Mouse (Mus musculus) adrenal gland, postnatal 36 days (tissue): Measurements from ENCODE around the gene Exd1. TPM values are rescaled to one million over a fixed set of nuclear protein-coding genes. Genes with fewer than 3 reads are reported as not detected.

ENCODE experiments used
- DNase-seq, 2 experiments: peaks; one replicate each; pipeline ENCODE4 v3.0.0; 2021; ENCODE audit warnings: mixed read lengths in 1 of 2
- long read RNA-seq, 2 experiments: library from polyadenylated mRNA; stranded (forward); transcript quantifications; one replicate each; pipeline ENCODE4 v2.0.0; 2021; ENCODE audit warnings: borderline sequencing depth in 2 of 2
- total RNA-seq, 2 experiments: library from RNA; stranded (reverse); gene quantifications; 2 replicates each; pipeline ENCODE4 v1.2.3; 2021

Exd1 gene
- total RNA-seq = 1 to 10 TPM; 1.6 to 2.0 TPM
- long read RNA-seq, experiment 1, partial matches to known transcripts = 1 of 1 reads
- long read RNA-seq, experiment 1, other reads (novel, unspliced or antisense) = 0 of 1 reads
- long read RNA-seq, experiment 2 = 0 reads

DNA sequence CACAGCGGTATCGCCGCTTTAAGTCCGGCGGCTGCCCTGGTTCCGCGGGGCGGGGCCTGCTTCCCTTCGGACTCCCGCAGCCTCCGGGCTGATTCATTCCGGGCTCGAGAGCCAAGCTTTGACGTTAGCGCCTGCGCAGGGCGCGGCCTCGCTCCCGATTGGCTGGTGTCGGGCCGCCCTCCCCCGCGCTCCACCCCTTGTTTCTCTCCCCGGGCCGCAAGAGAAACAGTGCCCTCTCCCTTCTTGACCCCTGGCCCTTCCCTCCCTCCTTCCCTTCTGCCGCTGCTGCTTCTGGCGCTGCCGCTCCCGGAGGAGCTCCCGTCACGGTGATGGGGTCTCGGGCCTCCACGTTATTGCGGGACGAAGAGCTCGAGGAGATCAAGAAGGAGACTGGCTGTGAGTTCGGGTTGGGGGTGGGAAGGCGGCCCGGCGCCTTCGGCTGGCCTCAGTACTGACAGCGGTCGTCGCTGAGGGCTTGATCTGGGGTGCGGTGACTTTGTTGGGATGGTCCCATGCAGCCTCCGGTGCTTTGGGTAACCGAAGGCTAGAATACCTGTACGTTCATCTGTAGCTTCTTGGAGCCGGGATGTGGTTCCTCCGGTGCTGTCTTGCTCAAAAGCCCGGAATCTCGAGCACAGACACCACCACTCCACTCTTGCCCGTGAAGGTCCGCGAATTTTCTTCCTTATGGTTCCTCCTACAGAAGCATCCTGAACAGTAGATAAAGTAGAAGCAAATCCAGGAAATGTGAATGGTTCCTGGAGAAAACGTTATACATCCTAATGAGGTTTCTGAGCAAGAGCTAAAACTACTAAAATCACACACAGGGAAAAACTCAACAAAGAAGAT, at the start of gene Exd1, which contains the start of gene Chp1:
TSS of gene Exd1 (minus strand) at position 106 of the 849 bp plus-strand sequence.
TSS of gene Chp1 (plus strand) at position 176 of the 849 bp plus-strand sequence.
- peak; percentile 100 for DNase-seq

DNA sequence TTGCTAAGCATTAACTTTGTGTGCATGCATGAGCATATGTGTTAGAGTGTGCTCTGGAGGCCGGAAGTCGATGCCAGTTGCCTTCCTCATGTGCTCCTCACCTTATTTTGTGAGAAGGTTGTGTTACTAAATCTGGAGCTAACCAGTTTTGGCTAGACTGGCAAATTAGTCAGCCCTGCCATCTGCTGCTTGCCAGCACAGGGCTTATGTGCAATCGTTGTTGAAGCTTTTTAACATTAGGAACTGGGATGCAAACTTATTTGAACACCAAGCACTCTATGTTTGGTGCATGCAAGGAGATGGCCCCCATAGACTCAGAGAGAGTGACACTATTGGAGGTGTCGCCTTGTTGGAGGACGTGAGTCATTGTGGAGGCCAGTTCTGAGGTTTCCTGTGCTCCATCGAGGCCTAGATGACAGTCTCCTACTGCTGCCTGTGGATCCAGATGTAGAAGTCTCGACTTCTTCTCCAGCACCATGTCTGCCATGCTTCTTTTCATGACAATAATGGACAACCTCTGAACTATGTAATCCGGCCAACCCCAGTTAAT, 49.4 kb upstream of the Exd1 start:
- peak; percentile 22 to 36 for DNase-seq

DNA sequence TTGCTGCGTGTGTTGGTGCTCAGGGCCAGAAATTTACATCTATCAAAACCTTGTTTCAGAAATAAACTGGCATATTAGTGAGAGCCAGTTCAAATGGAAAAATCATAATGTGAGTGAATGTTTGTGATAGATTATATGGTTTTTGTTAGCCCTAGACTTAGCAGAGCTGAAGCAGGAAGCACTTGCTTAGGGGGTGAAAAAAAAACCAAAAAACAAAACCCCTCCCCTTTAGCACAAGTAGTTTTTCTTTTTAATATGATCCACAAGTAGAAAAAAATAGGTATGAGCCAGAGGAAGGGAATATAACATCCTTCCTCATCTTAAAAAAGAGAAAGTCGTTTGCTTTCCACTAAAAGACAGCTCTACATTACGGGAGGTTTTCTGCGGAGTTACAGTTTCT, 47.9 kb upstream of the Exd1 start:
- no peak for DNase-seq

DNA sequence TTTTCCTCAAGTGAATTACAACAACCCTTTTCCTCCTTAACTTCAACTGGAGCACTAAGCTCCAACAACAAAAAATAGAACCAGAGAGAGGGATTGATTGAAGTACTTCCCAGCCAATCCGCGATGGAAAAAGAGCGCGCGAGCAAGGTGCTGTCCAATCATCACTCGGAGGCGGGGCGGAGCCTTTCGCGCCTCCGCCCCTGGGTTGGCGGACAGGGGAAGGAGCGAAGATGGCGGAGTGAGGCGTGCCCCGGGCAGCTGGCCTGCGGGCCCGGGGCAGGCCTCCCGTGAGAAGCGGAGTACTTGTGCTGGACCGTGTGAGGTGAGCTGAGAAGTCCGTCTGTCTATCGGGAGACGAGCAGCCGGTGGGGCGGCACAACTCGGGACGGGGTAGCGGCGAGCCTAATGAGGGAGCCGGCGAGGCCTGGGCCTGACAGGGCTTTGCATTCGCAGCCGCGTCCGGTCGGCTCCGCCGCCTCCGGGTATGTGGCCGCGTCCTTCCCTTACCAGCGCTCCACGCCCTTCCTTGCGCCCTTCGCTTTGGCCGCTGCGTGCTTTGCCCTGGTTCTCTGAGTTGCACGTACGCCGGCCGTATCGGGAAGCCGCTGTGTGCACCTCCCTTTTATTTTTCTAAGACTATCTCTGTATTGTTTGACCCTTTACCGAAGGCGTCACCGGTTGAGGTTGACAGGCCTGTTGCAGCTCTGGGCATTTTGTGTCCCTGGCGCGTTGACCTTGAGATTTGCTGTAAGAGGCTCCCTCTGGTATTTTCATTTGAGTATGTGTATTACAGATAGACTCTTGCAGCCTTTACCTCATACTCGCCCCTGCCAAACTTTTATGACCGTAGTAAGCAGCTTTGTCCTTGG, 46.9 kb upstream of the Exd1 start:
- peak; percentile 94 to 96 for DNase-seq

DNA sequence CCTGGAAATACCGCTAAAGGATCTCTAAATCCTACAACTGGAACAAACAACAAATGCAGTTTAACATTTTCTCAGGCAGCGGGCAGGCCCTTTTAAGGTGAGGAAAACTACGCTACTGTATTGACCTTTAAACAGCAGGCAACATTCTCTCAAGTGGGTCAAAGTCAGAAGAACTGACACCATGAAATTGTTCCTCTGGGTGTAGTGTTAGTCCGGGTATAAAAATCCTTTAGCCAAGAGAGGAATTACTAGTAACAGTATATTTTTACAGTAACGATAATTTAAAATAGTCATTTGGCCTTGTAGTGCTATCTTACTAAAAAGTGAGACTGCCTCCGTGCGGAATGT, 46.3 kb upstream of the Exd1 start:
- no peak for DNase-seq

DNA sequence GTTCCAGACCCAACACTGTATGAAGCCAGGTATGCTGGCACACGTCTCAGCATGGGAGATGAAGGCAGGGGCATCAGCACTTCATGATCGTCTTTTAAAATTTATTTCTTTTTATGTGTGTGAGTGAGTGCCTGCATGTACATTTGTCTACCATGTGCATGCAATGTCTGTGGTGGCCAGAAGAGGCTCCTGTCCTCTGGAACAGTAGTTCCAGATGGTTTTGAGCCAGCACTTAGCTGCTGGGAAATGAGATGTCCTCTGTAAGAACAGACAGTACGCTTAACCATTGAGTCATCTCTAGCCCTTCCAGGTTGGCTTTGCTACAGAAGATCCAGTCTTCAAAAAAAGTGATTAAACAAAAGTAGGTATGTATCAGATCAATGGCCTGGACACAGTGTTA, 43.8 kb upstream of the Exd1 start:
- DNase-seq = peak in 1 of 2 experiments; percentile 22

DNA sequence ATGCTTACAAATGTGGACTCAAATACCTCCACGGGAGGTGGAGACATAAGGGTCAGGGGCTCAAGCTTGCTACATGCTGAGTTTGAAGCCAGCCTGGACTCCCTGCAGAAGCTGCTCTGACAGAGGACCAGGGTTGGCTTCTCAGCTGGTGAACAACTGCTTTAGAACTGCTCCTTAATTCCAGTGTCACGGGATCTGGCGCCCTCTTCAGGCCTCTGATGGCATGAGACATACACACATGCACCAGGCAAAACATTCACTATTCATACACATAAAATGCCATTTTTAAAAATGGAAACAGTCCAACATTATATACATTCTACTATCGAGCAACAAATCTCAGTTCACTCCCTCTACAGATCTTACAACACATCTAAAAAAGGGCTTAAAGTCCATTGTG, 40.0 kb upstream of the Exd1 start:
- DNase-seq = peak; percentile 71 to 77

DNA sequence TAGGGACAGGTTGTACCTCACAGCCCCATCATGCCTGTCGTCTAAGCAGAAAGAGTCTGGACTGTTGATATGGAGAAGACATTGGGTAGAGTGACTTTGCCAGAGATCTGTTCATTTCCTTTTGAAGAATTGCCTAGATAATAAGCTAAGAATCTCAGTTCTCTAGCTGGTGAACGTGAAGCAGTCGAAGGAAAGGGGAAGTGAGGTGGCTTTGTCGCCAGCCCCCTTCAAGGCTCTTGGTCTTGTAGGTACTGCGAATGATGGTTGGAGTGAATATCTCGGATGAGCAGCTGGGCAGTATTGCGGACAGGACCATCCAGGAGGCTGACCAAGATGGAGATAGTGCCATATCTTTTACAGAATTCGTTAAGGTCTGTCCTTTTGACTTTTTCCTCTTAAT, 36.9 kb upstream of the Exd1 start:
- DNase-seq = no peak

DNA sequence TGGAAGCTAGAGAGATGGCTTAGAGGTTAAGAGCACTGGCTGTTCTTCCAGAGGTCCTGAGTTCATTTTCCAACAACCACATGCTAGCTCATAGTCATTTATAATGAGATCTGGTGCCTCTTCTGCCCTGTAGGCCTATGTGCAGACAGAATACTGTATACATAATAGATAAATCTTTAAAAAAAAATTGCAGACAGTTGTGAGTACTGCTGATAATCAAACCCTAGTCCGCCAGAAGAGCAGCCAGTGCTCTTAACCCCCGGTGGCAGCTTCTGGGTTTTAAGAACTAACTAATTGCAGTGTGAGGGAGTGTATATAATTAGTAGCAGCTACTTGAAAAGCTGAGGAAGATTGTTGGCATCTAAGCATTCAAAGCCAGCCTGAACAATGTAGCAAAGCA, 36.0 kb upstream of the Exd1 start:
- DNase-seq = no peak

DNA sequence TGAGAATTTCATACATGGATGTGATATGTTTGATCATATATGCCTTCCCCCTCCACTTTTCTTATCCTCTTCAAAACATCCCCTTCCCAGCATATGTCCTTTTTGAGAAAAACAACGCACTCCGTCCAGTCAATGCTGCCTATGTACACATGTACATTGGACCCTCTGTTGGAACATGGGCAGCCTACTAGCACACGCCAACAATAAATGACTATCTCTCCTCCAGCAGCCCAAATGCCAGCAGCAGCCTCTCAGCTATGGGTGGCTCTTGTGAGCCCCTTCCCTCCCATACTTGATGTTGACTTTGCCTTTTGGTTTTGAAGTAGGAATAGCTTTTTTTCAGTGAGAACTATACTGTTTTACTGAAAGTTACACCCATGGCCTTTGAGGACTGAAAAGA, 34.1 kb upstream of the Exd1 start:
- DNase-seq = no peak

DNA sequence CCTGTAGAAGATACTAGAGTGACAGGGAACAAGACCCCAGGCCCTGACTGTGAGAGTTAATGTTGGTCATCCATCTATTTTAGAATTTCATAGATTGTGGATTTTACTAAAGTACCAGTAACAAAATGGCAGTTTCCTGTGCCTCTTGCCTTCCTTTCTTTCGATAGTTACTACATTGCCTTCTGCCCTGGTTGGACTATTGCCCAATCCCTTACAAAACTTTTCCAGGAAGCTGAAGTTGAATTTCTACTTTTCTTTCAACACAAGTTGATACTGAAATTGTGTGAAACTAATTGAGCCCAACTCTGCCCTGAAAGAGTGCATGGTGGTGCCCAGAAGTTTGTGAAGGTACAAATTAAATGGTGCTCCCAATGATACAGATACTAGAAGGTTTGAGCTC, 25.0 kb upstream of the Exd1 start:
- DNase-seq = no peak

DNA sequence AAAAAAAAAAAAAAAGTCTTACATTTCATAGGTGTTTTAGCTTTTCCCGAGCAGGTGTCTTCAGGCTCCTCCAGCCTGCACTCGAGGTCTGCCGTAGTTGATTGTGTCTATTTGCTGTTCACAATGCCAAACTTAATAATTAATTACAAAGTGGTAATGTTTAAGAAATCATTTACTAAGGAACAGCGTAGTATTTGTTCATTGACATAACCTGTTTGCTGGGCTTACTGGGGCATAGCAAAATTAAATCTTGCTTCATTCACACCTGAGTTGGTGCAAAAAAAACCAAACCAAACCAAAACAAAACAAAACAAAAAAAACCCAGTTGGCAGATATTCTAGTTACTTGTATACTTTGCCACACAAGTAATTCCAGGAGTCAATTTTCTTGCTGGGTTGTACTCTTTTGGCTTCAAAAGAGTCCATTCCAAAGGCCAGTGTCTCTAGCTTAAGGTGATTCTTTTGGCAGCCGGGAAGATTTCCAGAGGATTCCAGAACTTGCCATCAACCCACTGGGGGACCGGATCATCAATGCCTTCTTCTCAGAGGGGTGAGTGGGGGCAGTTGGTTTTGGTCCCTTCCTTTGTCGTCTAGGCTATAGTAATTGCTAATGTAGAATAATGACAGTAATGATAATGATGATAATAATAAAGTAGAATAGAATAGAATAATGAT, 18.9 kb upstream of the Exd1 start:
- no peak for DNase-seq

DNA sequence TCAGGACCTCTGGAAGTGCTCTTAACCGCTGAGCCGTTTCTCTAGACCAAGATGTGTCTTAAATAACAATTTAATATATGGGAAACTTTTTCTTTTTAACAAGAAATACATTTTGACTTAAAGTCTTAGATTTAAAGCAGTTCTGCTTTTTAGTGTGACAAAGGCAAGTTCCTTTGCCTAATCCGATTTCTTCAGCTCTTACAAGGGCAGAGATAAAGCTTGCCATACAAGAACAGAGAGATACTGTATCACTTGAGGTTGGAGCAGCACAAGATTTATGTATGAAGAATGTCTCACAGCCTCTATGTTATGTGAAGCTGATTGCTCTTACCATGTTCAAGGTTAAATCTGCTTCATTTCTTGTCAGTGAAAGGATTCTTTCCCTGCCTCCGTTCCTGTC, 17.9 kb upstream of the Exd1 start:
- DNase-seq = no peak

DNA sequence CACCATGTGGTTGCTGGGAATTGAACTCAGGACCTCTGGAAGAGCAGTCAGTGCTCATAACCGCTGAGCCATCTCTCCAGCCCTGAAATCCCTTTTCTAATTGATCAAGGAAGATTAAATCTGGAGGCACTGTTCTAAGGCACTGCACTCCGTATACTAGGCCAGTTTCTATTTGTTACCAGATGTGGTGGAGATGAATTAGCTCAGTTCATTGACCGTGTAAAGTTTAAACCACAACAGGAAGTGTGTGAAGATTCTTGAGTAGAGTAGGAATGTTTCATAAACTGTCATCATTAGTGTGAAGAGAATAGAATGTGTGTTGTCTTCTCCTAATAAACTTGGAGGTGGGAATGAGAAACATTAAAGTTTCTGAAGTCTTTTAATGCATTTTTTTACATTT, 14.4 kb upstream of the Exd1 start:
- no peak for DNase-seq

DNA sequence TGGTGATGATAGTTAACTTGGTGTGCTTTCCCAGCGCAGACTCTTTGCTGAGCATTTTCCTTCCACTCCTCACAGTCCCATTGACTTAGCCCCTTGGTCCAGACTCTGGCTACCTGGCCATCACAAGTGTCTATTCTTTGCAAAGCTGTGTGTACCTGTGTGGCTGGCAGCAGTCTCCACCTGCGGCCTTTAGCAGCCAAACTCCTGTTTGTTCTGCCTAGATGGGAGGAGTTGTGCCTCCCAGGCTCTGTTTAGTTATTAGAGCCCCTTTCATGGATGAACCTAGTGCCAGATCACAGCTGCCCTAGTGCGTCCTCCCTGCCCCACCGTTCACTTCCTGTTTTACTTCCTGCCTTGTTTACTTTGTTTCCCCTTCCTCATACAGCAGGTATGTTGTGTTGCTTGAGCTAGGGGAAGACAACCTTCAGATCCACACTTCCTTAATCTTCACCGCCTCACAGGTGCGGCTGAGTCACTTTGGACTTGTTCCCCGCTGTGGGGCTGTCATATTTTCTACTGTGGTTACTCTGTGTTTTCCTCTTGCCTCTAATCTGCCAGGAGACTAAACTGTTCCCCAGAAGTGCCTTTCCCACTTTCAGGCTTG, 11.4 kb upstream of the Exd1 start:
- no peak for DNase-seq

DNA sequence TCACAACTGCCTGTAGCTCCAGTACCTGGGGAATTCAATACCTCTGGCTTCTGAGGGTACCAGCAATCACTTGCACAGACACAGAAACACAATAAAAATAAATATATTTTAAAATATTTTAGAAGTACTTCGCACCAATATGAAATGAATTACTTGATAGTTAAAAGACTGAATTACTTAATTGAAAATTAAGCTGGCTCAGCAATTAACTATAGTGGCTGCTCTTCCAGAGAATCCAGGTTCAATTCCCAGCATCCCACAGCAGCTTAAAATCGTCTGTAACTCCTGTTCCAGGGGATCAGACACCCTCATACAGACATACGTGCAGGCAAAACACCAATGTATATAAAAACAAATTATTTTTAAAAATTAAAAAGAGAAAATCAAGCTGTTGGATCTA, 10.6 kb upstream of the Exd1 start:
- DNase-seq = no peak

DNA sequence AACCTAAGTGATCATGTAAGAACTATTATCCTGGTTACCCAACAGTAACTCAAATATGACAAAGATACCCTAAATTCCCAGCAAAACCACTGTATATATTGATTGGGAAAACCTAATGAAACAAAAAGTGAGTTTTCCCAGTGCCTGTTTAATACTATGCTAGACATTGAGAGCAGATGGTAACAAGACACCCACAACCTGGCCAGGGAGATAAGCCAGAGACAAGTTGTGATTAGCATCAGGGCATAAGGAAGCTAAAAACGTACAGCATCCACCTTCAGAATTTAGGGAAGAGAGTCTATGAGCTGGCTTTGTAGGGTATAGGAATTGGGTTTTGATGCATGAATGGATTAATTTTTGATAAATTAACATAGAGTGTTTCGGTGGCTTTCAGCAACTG, 2.3 kb upstream of the Exd1 start:
- DNase-seq = no peak

DNA sequence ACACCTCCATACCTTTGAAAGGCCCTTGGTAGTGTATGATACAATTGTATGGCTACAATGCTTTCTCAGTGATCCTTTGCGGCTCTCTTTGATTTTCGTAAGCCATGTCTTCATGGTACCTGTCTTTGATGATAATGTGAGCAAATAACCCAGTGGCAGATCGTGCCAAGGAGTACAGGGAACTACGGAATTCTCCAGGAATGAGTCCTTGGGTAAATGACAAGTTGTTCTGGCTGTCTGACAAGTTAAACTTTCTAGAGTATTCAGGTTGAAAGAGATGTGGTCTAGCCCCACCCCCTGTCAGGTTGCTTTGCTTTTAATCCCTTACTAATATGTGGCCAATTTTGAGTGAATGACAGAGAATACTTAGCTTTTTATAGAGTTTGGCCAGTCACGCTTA, 1.3 kb upstream of the Exd1 start:
- DNase-seq = peak in 1 of 2 experiments; percentile 36

DNA sequence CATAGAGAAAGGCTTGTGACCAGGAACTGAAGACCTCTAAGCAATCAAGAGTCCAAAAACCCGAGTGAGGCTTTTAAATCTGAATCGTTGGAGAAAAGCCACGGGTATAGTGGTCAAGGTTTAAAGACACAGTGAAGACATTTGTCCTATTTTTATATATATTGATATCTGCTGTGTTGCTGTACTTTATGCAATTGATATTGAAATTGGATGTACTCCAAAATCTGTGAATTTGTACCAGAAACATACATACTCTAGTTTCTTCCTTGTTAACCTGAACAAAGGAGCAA, 889 bp upstream of the Exd1 start:
- DNase-seq = no peak

DNA sequence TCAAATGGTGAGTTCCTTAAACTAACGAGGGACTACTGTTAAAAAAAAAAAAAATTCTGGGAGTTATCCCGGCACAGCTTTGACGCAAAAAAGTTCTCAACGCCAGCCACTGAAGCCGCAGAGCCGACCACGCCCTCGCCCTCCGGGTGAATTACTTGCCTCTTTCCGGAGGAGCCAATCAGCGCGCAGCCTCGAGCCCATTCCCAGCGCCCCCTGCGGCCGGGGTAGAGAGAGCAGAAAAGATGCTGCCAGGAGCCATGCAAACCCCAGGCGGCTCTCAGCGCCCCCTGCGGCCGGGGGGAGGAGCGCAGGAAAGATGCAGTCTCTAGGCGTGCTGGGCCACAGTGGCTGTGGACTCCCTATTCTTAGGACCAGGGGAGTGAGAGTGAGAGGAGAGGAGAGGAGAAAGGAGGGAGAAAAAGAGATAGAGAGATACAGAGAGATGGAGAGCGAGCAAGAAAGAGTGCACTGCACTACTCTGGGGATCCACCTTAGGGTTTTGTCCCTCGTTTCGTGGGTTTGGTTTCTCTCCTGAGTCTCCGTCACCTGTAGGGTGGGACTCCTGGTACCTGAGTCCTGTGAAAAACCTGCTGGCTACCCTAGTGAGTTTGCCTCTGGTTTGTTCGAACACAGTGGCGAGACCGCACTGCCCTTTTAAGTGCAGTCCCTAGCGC, 442 bp downstream of the Exd1 start:
- DNase-seq = peak; percentile 87 to 91

DNA sequence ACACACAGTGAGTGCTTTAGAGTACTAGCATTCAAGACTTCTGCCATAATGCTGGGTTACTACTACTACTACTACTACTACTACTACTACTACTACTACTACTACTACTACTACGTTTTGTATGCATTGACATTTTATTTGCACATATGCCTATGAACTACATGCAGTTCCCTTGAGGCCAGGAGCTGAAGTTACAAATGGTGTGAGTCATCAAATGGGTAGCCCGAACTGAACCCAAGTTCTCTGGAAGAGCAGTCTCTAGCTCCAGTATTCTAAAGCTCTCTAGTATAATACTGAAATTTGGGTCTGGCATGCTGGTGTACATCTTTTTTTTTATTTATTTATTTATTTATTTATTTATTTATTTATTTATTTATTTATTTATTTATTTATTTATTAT, 3.8 kb downstream of the Exd1 start:
- DNase-seq = no peak
